Mouse (Mus musculus): ENCODE results near the gene Amy2a1. TPM values are rescaled to one million over a fixed set of nuclear protein-coding genes. Genes with fewer than 3 reads are reported as not detected.

The Amy2a1 gene
- not detected for polyA plus RNA-seq (2017; shearing (Covaris generic))

DNA sequence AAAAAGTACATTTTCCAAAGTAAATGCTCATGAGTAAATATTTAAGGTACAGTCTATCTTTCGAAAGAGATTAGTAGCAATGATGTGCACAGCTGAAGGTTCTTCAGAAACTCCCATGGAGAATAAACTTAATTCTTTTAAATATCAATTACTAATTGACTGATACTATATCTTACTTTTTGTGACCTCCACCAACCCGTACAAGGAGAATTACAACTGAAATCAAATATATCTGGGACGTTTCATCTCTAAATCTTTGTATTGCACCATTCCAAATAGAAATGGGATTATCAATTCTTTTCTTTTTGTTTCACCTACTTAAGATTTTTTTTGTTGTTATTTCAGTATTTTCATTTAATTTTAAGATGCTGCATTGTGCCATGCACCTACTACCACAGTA lies at the start of gene Amy2a1:
Amy2a1 (minus strand) TSS at position 101 of the 400 bp plus-strand sequence.

Other genes starting within 250 kb of the Amy2a1 start
- gene Amy2a4, start 241.0 kb downstream of the Amy2a1 start, polyA plus RNA-seq (2017; shearing (Covaris generic)) = not detected
- not detected for gene Amy2a3, start 208.4 kb downstream of the Amy2a1 start, polyA plus RNA-seq (2017; shearing (Covaris generic))
- not detected for gene Amy2a2, start 175.8 kb downstream of the Amy2a1 start, polyA plus RNA-seq (2017; shearing (Covaris generic))
- not detected for gene Amy1, start 74.3 kb upstream of the Amy2a1 start, polyA plus RNA-seq (2017; shearing (Covaris generic))
- gene Rnpc3, start 97.7 kb upstream of the Amy2a1 start, polyA plus RNA-seq (2017; shearing (Covaris generic)) = 61.1 TPM